Mouse (Mus musculus) liver, adult 2 months (tissue): ENCODE data around the gene Adgre1. TPM values are rescaled to one million over a fixed set of nuclear protein-coding genes. Genes with fewer than 3 reads are reported as not detected.

Experiments used
- DNase-seq: peaks from one replicate; pipeline ENCODE4 v3.0.0-alpha.2; 2011; ENCODE audit warnings: low read depth, low spot score; ENCODE audit errors: extremely low read depth
- H3K27ac ChIP-seq: fragments of 200-500 bp; replicated peaks from 2 replicates; pipeline ENCODE4 v1.5.1; 2012; ENCODE audit warnings: low read depth, mild to moderate bottlenecking, control low read depth, inconsistent platforms, low read length; ENCODE audit not compliant: insufficient read depth
- H3K27me3 ChIP-seq: fragments of 200-500 bp; 2 replicates; pipeline ENCODE4 v1.6.1; 2012; ENCODE audit warnings: mild to moderate bottlenecking, moderate library complexity, low read length, inconsistent platforms; ENCODE audit not compliant: control insufficient read depth, insufficient read depth
- H3K36me3 ChIP-seq: fragments of 200-500 bp; 2 replicates; pipeline ENCODE4 v1.6.1; 2012; ENCODE audit warnings: low read length, inconsistent platforms; ENCODE audit not compliant: control insufficient read depth, insufficient read depth
- H3K4me1 ChIP-seq: fragments of 200-500 bp; 2 replicates; pipeline ENCODE4 v1.6.1; 2011; ENCODE audit warnings: low read length; ENCODE audit not compliant: control insufficient read depth, insufficient read depth
- H3K4me3 ChIP-seq: fragments of 200-500 bp; 2 replicates; pipeline ENCODE4 v1.5.1; 2011; ENCODE audit warnings: low read depth, mild to moderate bottlenecking, control low read depth, low read length, moderate library complexity; ENCODE audit not compliant: insufficient read depth
- H3K79me2 ChIP-seq: fragments of 200-500 bp; 2 replicates; pipeline ENCODE4 v1.6.1; 2012; ENCODE audit warnings: inconsistent platforms, mild to moderate bottlenecking, low read length, moderate library complexity; ENCODE audit not compliant: control insufficient read depth, insufficient read depth
- H3K9ac ChIP-seq: fragments of 200-500 bp; 2 replicates; pipeline ENCODE4 v1.6.1; 2012; ENCODE audit warnings: low read depth, mild to moderate bottlenecking, control low read depth, inconsistent platforms, low read length
- CTCF ChIP-seq: fragments of 200-500 bp; IDR thresholded peaks from 2 replicates; pipeline ENCODE4 v1.5.1; 2011; ENCODE audit warnings: low read depth, low read length, control low read depth
- POLR2A ChIP-seq: fragments of 200-500 bp; IDR thresholded peaks from 2 replicates; pipeline ENCODE4 v1.6.1; 2011; ENCODE audit warnings: low read length, control low read depth; ENCODE audit not compliant: insufficient read depth; ENCODE audit errors: extremely low read depth
- WGBS: fragments of 180-500 bp; shearing (Covaris S2); methylation state at CpG from one replicate; pipeline ENCODE4 v1.1.7; 2018; 5-methylcytosine and 5-hydroxymethylcytosine counted together
- polyA plus RNA-seq: library from polyadenylated mRNA; depleted of rRNA; stranded (reverse); fragments of >200 nt; gene quantifications from 2 replicates; pipeline ENCODE4 v1.2.3, GENCODE M21; 2012
- total RNA-seq: library from RNA; depleted of rRNA; stranded (reverse); fragments of >200 nt; gene quantifications from 2 replicates; pipeline ENCODE4 v1.2.3, GENCODE M21; 2014

Gene Adgre1
- total and polyA plus RNA-seq, 2 experiments, result 10.0 to 27.3 TPM

DNA sequence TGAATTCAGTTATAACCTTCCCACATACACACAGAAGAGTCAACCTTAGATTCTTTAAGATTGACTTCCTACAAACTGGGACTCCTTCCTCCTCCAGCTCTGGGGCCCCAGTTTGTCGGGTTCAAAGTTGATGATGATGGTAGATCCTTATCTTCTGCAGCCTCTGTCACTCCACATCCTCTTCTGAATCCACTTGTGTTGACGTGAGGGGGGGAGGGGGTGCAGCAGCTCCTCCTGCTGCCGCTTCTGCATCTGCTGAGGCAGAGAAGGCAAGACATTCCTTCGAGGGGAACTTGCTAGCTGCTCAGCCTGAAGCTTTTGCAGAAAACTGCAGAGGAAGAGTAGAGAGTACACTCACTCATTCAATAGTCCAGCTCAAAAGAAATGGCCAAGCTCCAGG is 16.9 kb upstream of the Adgre1 start:
- no peaks in the 10 kb centered on the region for H3K27me3 ChIP-seq
- peak; percentile 34 for DNase-seq
- TF ChIP-seq POLR2A (no peak), CTCF (no peak)

DNA sequence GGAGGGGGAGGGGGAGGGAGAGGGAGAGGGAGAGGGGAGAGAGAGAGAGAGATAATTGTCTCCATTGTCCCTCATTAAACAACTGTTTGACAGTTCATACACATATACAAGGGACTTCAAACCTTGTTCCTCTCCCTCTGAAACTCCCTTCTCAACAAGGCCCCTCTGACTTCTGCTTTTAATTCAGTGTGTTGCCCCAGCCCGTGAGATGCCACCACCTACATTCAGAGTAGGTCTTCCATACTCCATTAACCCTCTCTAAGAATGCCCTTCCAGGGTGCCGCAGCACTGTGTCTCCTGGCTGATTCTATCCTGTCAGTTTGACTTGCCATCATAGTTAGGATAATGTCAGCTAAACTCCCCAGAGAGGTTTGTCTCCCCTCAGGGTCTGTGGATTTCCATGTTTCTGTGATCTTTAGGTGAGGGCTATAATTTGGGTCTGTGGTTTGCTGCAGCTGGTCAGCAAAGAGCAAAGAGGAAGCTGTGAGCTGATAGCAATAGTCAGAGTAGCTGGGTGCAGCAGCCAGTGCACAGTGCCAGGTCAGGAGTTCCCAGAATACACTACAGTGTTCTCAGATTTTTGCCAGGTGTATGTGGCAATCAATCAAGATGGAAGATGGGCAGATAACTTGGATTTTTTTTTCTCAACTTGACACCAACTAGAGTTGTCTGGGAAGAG is 14.3 kb upstream of the Adgre1 start:
- TF ChIP-seq CTCF (no peak), POLR2A (no peak)
- H3K27me3 ChIP-seq, result no peaks in the 10 kb centered on the region
- no peaks in the 10 kb centered on the region for H3K79me2 ChIP-seq
- WGBS, result 74% methylated on average over 2 of the region's 2 CpGs
- peak overlapping the region; percentile 33; the same call in 1 of the 2 replicates for H3K27ac ChIP-seq
- no peak overlapping the region for H3K4me3 ChIP-seq
- peak; percentile 16 for DNase-seq
- no peaks in the 10 kb centered on the region for H3K36me3 ChIP-seq
- no peaks in the 10 kb centered on the region; the same call in 1 of the 2 replicates for H3K4me1 ChIP-seq
- H3K9ac ChIP-seq, result no peak overlapping the region

More for the DNA sequence above, 16.9 kb upstream of the Adgre1 start:
- Histone ChIP-seq H3K4me3 (no peak overlapping the region), H3K4me1 (no peaks in the 10 kb centered on the region; the same call in 1 of the 2 replicates), H3K9ac (no peak overlapping the region), H3K36me3 (no peaks in the 10 kb centered on the region), H3K79me2 (no peaks in the 10 kb centered on the region), H3K27ac (peak overlapping the region; percentile 25)
- WGBS, result 68% methylated on average over 4 of the region's 4 CpGs

DNA sequence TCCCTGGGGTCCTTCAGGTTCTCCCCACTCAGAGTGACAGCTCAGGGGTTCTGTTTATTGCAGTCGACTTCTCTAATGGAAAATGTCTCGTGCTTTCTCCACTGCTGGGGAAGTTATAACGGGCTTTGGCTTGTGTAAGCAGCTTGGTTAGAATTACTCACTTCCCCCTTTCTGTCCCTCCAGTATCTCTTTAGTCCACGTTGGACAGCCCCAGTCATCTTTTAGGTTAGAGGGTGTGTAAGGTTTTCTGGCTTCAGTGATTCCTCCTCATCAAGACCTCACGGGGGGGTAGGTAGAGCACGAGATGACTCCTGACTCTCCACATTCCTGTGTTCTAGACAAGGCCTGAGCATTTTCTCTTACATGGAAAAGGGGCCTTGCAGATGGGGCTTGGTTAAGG is 11.5 kb upstream of the Adgre1 start:
- no peaks in the 10 kb centered on the region for H3K27me3 ChIP-seq
- no peaks in the 10 kb centered on the region for H3K36me3 ChIP-seq
- no peak overlapping the region for H3K4me3 ChIP-seq
- 62% methylated on average over 6 of the region's 6 CpGs for WGBS
- H3K4me1 ChIP-seq, result no peaks in the 10 kb centered on the region; the same call in 1 of the 2 replicates
- H3K79me2 ChIP-seq, result no peaks in the 10 kb centered on the region
- DNase-seq, result peak; percentile 42
- H3K27ac ChIP-seq, result no peak overlapping the region
- H3K9ac ChIP-seq, result no peak overlapping the region
- no peak for TF ChIP-seq CTCF
- no peak for TF ChIP-seq POLR2A

DNA sequence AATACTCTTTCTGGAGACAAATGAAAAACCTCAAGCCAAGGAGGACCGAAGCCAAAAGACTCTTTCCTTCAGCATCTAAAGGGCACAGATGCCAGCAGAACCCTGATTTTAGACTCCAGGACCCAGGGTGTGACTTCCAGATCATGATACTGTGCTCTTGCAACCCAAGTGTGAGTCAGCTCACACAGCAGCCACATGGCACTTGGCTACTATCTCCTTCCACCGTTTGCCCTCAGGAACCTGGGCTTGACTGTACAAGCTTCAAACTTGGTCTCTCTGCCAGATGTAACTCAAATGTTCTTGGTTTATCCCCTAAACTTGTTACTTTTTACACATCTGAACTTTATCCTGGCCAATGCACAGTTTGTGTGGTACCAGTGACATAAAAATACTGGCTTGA is 10.7 kb upstream of the Adgre1 start:
- H3K79me2 ChIP-seq, result no peaks in the 10 kb centered on the region
- H3K4me3 ChIP-seq, result no peak overlapping the region
- H3K27ac ChIP-seq, result no peak overlapping the region; the same call in 1 of the 2 replicates
- no peak for TF ChIP-seq CTCF
- TF ChIP-seq POLR2A, result no peak
- no peaks in the 10 kb centered on the region; the same call in 1 of the 2 replicates for H3K4me1 ChIP-seq
- H3K27me3 ChIP-seq, result no peaks in the 10 kb centered on the region
- WGBS, result 81% methylated on average over 2 of the region's 2 CpGs
- no peak for DNase-seq
- no peak overlapping the region for H3K9ac ChIP-seq
- no peaks in the 10 kb centered on the region for H3K36me3 ChIP-seq

DNA sequence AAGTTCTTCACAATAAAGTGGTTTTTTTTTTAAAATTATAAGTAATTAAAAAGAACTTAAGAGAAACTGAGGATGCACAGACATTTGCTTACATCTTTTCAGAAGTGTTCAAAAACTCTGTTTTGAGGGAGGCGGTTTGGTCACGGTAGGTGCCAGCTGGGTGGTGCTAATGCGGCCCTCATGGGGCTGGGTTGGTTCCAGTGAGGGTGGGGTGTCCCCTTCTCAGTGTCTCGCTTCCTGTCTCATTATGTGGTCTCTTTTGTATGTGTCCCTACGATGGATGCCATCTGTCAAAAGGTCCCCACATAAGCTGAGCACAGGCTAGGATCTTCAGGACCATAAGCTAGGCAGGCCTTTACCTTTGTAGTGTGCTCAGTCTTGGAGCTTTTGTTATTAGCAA is 9.4 kb upstream of the Adgre1 start:
- no peak overlapping the region for H3K9ac ChIP-seq
- no peaks in the 10 kb centered on the region for H3K27me3 ChIP-seq
- 80% methylated on average over 5 of the region's 5 CpGs for WGBS
- H3K4me1 ChIP-seq, result no peaks in the 10 kb centered on the region; the same call in 1 of the 2 replicates
- H3K27ac ChIP-seq, result no peak overlapping the region
- H3K4me3 ChIP-seq, result no peak overlapping the region
- no peaks in the 10 kb centered on the region for H3K79me2 ChIP-seq
- no peak for DNase-seq
- TF ChIP-seq CTCF (no peak), POLR2A (no peak)
- no peaks in the 10 kb centered on the region for H3K36me3 ChIP-seq

DNA sequence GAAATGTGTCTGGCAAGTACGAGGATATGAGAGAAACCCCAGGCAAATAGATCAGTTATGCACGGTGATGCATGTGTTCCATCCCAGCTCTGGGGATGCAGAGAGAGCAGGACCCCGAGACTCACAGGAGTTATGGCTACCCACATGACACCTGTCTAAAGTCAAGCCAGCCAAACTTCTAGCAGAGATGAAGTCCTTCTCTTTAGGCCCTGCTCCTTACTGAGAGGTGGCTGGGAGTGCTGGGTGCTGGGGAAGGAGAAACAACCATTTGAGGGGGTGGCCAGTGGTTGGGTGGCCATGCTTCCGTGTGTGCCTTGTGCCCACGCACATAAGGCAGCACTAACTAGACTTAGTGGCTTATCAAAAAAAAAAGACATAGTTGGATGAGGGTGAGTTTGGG is 8.3 kb upstream of the Adgre1 start:
- no peak for DNase-seq
- Histone ChIP-seq H3K4me1 (no peaks in the 10 kb centered on the region), H3K27me3 (no peaks in the 10 kb centered on the region), H3K36me3 (no peaks in the 10 kb centered on the region), H3K79me2 (no peaks in the 10 kb centered on the region), H3K4me3 (no peak overlapping the region), H3K9ac (no peak overlapping the region), H3K27ac (no peak overlapping the region)
- TF ChIP-seq CTCF (no peak), POLR2A (no peak)
- WGBS, result 85% methylated on average over 5 of the region's 5 CpGs
